Mouse (Mus musculus): ENCODE measurements around the gene Cdca5.
"Not testable (repeated sequence)": the region's sequence is repeated elsewhere in the genome, so short reads cannot be mapped to it uniquely, and the experiment has no call there.

Gene Cdca5

GRCm38 (mm10) chr19:6084478-6085248, at the start of gene Cdca5, which contains the start of gene Zfpl1:
Gene Cdca5, plus strand, starts transcription at chr19:6084983.
Gene Zfpl1, minus strand, starts transcription at chr19:6084956.
- peak; percentile 95 for DNase-seq (ENCODE audit: low spot score)

- DNase-seq (ENCODE audit: low spot score), result no peak
Observed at GRCm38 (mm10) chr19:6035966-6036585, 48.7 kb upstream of the Cdca5 start.

- no peak for DNase-seq (ENCODE audit: low spot score)
Observed at GRCm38 (mm10) chr19:6037695-6038094, 47.1 kb upstream of the Cdca5 start.

GRCm38 (mm10) chr19:6038326-6038725, 46.5 kb upstream of the Cdca5 start:
- no peak for DNase-seq (ENCODE audit: low spot score)

GRCm38 (mm10) chr19:6040002-6040401, 44.8 kb upstream of the Cdca5 start:
- no peak for DNase-seq (ENCODE audit: low spot score)

GRCm38 (mm10) chr19:6042293-6042692, 42.5 kb upstream of the Cdca5 start:
- DNase-seq (ENCODE audit: low spot score), result no peak

GRCm38 (mm10) chr19:6044102-6044501, 40.7 kb upstream of the Cdca5 start:
- DNase-seq (ENCODE audit: low spot score), result not testable (repeated sequence)

GRCm38 (mm10) chr19:6045366-6046293, 39.2 kb upstream of the Cdca5 start:
- no peak for DNase-seq (ENCODE audit: low spot score)

- peak; percentile 95 for DNase-seq (ENCODE audit: low spot score)
Observed at GRCm38 (mm10) chr19:6046294-6047153, 38.3 kb upstream of the Cdca5 start, which contains the start of gene Syvn1. Gene Syvn1, plus strand, starts transcription at chr19:6046576.

- DNase-seq (ENCODE audit: low spot score), result no peak
Observed at GRCm38 (mm10) chr19:6047154-6047898, 37.5 kb upstream of the Cdca5 start.

- no peak for DNase-seq (ENCODE audit: low spot score)
Observed at GRCm38 (mm10) chr19:6047899-6048166, 37.0 kb upstream of the Cdca5 start.

- no peak for DNase-seq (ENCODE audit: low spot score)
Observed at GRCm38 (mm10) chr19:6048681-6049410, 35.9 kb upstream of the Cdca5 start.

GRCm38 (mm10) chr19:6052516-6052915, 32.3 kb upstream of the Cdca5 start:
- no peak for DNase-seq (ENCODE audit: low spot score)

GRCm38 (mm10) chr19:6054296-6054695, 30.5 kb upstream of the Cdca5 start:
- no peak for DNase-seq (ENCODE audit: low spot score)

- no peak for DNase-seq (ENCODE audit: low spot score)
Observed at GRCm38 (mm10) chr19:6056696-6057095, 28.1 kb upstream of the Cdca5 start.

GRCm38 (mm10) chr19:6057313-6058096, 27.3 kb upstream of the Cdca5 start, which contains the start of the genes Mrpl49 and Fau:
Gene Mrpl49, minus strand, starts transcription at chr19:6057785.
Gene Fau, plus strand, starts transcription at chr19:6057844.
- DNase-seq (ENCODE audit: low spot score), result peak; percentile 97

GRCm38 (mm10) chr19:6058513-6058912, 26.3 kb upstream of the Cdca5 start:
- no peak for DNase-seq (ENCODE audit: low spot score)

GRCm38 (mm10) chr19:6058966-6059365, 25.8 kb upstream of the Cdca5 start:
- DNase-seq (ENCODE audit: low spot score), result peak; percentile 57

GRCm38 (mm10) chr19:6061021-6061533, 23.7 kb upstream of the Cdca5 start, which contains the start of gene Znhit2:
Gene Znhit2, plus strand, starts transcription at chr19:6061192.
- peak; percentile 92 for DNase-seq (ENCODE audit: low spot score)

All from yolk sac, embryonic 10.5 days (tissue).